Mouse (Mus musculus) bone marrow, adult 2 months (tissue): ENCODE results near the gene Megf8.

Experiments
- CTCF ChIP-seq: fragments of 200-500 bp; IDR thresholded peaks from 2 replicates; pipeline ENCODE4 v1.5.1; 2011; ENCODE audit warnings: low read length, control low read depth; ENCODE audit not compliant: control insufficient read depth, insufficient read depth
- POLR2A ChIP-seq: fragments of 200-500 bp; IDR thresholded peaks from 2 replicates; pipeline ENCODE4 v1.6.1; 2011; ENCODE audit warnings: low read depth, mild to moderate bottlenecking, control low read depth, low read length, borderline replicate concordance; ENCODE audit not compliant: control insufficient read depth

- no peak for TF ChIP-seq CTCF
- peak; percentile 57; the same call in 1 of the 2 replicates for TF ChIP-seq POLR2A
Observed at GRCm38 (mm10) chr7:25267301-25267750, 49.6 kb upstream of the Megf8 start, which contains the start of gene Cic.
